Mouse (Mus musculus): Measurements from ENCODE around the gene Grk6. TPM values are rescaled to one million over a fixed set of nuclear protein-coding genes. Genes with fewer than 3 reads are reported as not detected.
"Not testable (repeated sequence)": the region's sequence is repeated elsewhere in the genome, so short reads cannot be mapped to it uniquely, and the experiment has no call there.

Grk6 gene
- polyA plus RNA-seq, 1 experiment from 2014 or later = 42.7 TPM

- 32% methylated on average over 51 of the region's 51 CpGs for WGBS
- no peaks in the 10 kb centered on the region for H3K36me3 ChIP-seq (replicated peaks; ENCODE audit: control insufficient read depth, insufficient read depth)
- no peak for ATAC-seq (ENCODE audit: low FRiP score)
These were observed 24.6 kb upstream of the Grk6 start for GRCm38 (mm10) chr13:55420018-55420932.

DNA sequence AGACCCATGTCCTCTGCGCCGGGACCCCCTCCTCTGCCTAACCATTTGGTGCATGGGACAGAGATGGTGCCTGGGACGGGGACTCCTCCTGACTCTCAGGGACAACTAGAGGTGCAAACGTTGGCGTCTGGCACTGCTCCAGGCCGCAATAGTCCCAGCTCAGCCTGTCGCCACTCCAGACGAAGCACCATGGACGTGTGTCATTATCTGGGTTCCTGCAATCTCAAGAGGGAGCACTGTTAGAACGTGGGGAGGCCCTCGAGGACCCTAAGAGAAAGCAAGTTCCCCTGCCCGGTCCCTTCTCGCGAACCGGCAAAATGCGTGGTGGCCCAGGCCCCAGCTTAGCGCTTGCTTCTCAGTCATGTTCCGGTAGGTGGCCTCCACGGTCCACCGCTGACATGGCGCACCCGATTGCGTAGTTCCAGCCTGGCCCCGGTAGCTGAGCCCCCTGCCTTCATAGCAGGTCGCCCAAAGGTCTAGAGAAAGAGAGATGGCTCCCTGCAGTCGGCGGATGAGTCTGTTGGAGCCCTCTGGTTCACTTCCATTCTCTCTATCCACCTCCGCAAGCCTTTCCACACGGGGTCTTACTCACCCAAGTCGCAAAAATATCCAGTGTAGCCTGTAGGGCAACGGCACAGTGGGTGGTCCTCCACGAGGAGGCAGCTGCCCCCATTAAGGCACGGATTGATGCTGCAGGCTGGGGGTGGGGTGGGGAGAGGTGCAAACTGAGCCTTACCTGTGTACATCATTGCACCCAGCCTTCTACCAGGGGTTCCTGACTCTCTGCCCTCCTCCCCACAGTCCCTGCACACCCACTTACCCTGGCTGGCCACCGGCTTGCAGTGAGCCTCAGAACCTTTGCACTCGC lies 23.7 kb upstream of the Grk6 start:
- Histone ChIP-seq H3K36me3 (replicated peaks; ENCODE audit: control insufficient read depth, insufficient read depth) (no peaks in the 10 kb centered on the region), H3K4me3 (replicated peaks; ENCODE audit: low read length) (peak overlapping the region; percentile 13), H3K4me1 (replicated peaks; ENCODE audit: control insufficient read depth, insufficient read depth, low read length) (peaks cover 6% of the 10 kb centered on the region; the same call in 1 of the 2 replicates), H3K9me3 (ENCODE audit: control insufficient read depth, low read length) (no peaks in the 10 kb centered on the region), H3K9ac (peak overlapping the region; percentile 35; the same call in 1 of the 2 replicates), H3K27ac (no peak overlapping the region), H3K27me3 (ENCODE audit: control insufficient read depth, insufficient read depth, low read length) (peaks cover 47% of the 10 kb centered on the region), H3K4me2 (replicated peaks) (peak overlapping the region; percentile 41)
- WGBS = 15% methylated on average over 35 of the region's 35 CpGs
- DNase-seq (ENCODE audit: low spot score) = peak; percentile 71
- peak; percentile 68; the same call in 1 of the 2 replicates for ATAC-seq (ENCODE audit: low FRiP score)

More at GRCm38 (mm10) chr13:55420018-55420932, 24.6 kb upstream of the Grk6 start:
- H3K4me3 ChIP-seq (replicated peaks; ENCODE audit: low read length) = no peak overlapping the region; the same call in 1 of the 2 replicates
- H3K27ac ChIP-seq = no peak overlapping the region
- peaks cover 47% of the 10 kb centered on the region for H3K27me3 ChIP-seq (ENCODE audit: control insufficient read depth, insufficient read depth, low read length)
- H3K4me1 ChIP-seq (replicated peaks; ENCODE audit: control insufficient read depth, insufficient read depth, low read length) = peaks cover 6% of the 10 kb centered on the region; the same call in 1 of the 2 replicates
- no peaks in the 10 kb centered on the region for H3K9me3 ChIP-seq (ENCODE audit: control insufficient read depth, low read length)
- DNase-seq (ENCODE audit: low spot score) = no peak
- no peak overlapping the region for H3K9ac ChIP-seq
- peak overlapping the region; percentile 41 for H3K4me2 ChIP-seq (replicated peaks)

DNA sequence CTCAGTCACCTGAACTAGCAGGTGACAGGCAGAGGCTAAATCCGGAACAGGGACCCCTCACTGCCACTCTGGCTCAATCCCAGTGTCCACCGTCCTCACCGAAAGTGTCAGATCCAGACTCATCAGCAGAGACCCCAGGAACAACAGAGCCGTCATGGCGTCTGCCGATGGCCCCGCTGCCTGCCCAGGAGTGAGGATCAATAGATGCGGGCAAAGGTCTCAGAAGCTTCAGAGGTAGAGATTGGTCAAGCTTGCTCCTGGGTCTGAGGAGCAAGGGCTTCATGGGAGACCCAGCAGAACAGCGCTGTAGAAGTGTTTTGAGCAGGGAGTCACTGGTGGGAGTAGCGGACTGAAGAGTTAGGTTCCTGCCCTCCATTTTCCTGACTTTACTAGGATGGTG lies 18.3 kb upstream of the Grk6 start, which contains the start of gene F12:
TSS of gene F12 (minus strand) at position 181 of the 400 bp plus-strand sequence.
- Histone ChIP-seq H3K27ac (no peak within 1 kb of the TSS), H3K36me3 (replicated peaks; ENCODE audit: control insufficient read depth, insufficient read depth) (no peaks in the 10 kb centered on the region), H3K9ac (no peak within 1 kb of the TSS), H3K4me2 (replicated peaks) (no peak within 1 kb of the TSS), H3K4me3 (replicated peaks; ENCODE audit: low read length) (no peak within 1 kb of the TSS), H3K27me3 (ENCODE audit: control insufficient read depth, insufficient read depth, low read length) (peaks cover 7% of the 10 kb centered on the region; the same call in 1 of the 2 replicates), H3K9me3 (ENCODE audit: control insufficient read depth, low read length) (no peaks in the 10 kb centered on the region), H3K4me1 (replicated peaks; ENCODE audit: control insufficient read depth, insufficient read depth, low read length) (no peaks in the 10 kb centered on the region)
- DNase-seq (ENCODE audit: low spot score) (no peak), ATAC-seq (ENCODE audit: low FRiP score) (no peak)
- WGBS = 91% methylated on average over 10 of the region's 10 CpGs

DNA sequence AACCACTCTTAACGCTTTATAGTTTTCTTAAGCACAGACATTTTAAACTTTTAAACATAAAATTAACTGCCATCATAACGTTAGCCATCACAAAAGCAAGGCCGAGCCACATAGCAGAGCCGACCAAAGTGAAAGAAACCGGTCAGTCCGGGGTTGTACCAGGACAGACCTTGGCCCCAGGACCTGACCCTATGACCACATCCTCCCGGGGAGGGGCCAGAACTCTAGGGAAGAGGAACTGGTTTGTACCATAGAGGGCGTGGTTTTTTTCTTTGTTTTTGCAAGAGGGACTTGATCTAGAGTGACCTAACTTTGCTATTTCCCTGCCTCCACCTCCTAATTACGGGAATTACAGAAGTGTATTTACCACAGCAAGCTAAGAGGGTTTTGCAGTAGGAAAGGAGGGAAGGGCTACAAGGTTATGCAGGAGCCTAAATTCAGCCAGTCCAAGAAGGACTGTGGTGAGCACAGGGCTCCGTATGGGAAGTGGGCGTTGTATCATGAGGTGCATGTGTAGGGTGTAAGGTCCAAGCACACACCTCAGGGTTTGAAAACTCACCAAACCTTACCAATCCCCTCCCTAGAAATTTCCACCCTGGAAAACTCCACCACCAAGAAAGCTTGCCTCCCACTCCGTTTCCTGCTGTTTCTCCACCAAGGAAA lies 15.5 kb upstream of the Grk6 start:
- no peaks in the 10 kb centered on the region for H3K4me1 ChIP-seq (replicated peaks; ENCODE audit: control insufficient read depth, insufficient read depth, low read length)
- DNase-seq (ENCODE audit: low spot score) = no peak
- H3K27me3 ChIP-seq (ENCODE audit: control insufficient read depth, insufficient read depth, low read length) = no peaks in the 10 kb centered on the region
- no peak overlapping the region for H3K4me2 ChIP-seq (replicated peaks)
- H3K9ac ChIP-seq = no peak overlapping the region
- no peak for ATAC-seq (ENCODE audit: low FRiP score)
- no peaks in the 10 kb centered on the region for H3K9me3 ChIP-seq (ENCODE audit: control insufficient read depth, low read length)
- no peaks in the 10 kb centered on the region for H3K36me3 ChIP-seq (replicated peaks; ENCODE audit: control insufficient read depth, insufficient read depth)
- H3K27ac ChIP-seq = no peak overlapping the region
- no peak overlapping the region for H3K4me3 ChIP-seq (replicated peaks; ENCODE audit: low read length)
- WGBS = 81% methylated on average over 12 of the region's 12 CpGs

DNA sequence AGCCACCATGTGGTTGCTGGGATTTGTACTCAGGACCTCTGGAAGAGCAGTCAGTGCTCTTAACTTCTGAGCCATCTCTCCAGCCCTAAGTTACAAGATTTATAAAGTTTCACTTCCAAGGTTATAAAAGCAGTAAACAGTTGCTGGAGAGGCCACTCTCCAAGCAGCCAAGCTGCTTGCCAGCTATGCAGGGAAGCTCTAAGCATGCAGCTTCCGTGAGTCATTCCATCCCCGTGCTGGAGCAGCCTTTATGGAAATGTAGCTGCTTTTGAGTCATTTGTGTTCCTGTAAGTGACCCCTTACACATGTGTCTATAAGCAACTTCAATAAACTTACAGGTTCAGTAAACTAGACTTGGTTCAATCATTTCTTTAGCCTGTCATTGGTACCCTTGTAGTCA lies 14.3 kb upstream of the Grk6 start:
- WGBS = 91% methylated on average over 2 of the region's 2 CpGs
- no peak overlapping the region for H3K4me3 ChIP-seq (replicated peaks; ENCODE audit: low read length)
- no peak overlapping the region for H3K4me2 ChIP-seq (replicated peaks)
- no peaks in the 10 kb centered on the region for H3K4me1 ChIP-seq (replicated peaks; ENCODE audit: control insufficient read depth, insufficient read depth, low read length)
- no peak overlapping the region for H3K27ac ChIP-seq
- H3K9ac ChIP-seq = no peak overlapping the region
- no peaks in the 10 kb centered on the region for H3K36me3 ChIP-seq (replicated peaks; ENCODE audit: control insufficient read depth, insufficient read depth)
- H3K27me3 ChIP-seq (ENCODE audit: control insufficient read depth, insufficient read depth, low read length) = no peaks in the 10 kb centered on the region
- H3K9me3 ChIP-seq (ENCODE audit: control insufficient read depth, low read length) = no peaks in the 10 kb centered on the region
- DNase-seq (ENCODE audit: low spot score) (no peak), ATAC-seq (ENCODE audit: low FRiP score) (no peak)

- ATAC-seq (ENCODE audit: low FRiP score) = no peak
- Histone ChIP-seq H3K27ac (no peak overlapping the region), H3K4me2 (replicated peaks) (no peak overlapping the region), H3K9ac (no peak overlapping the region), H3K4me1 (replicated peaks; ENCODE audit: control insufficient read depth, insufficient read depth, low read length) (no peaks in the 10 kb centered on the region), H3K27me3 (ENCODE audit: control insufficient read depth, insufficient read depth, low read length) (no peaks in the 10 kb centered on the region), H3K36me3 (replicated peaks; ENCODE audit: control insufficient read depth, insufficient read depth) (no peaks in the 10 kb centered on the region), H3K4me3 (replicated peaks; ENCODE audit: low read length) (no peak overlapping the region), H3K9me3 (ENCODE audit: control insufficient read depth, low read length) (no peaks in the 10 kb centered on the region)
- DNase-seq (ENCODE audit: low spot score) = no peak
- WGBS = 79% methylated on average over 10 of the region's 10 CpGs
These were observed 12.8 kb upstream of the Grk6 start for GRCm38 (mm10) chr13:55431889-55432685.

- not testable (repeated sequence) for ATAC-seq (ENCODE audit: low FRiP score); DNase-seq (ENCODE audit: low spot score); H3K4me3 ChIP-seq (replicated peaks; ENCODE audit: low read length); H3K4me2 ChIP-seq (replicated peaks); H3K36me3 ChIP-seq (replicated peaks; ENCODE audit: control insufficient read depth, insufficient read depth); H3K9me3 ChIP-seq (ENCODE audit: control insufficient read depth, low read length); H3K9ac ChIP-seq; H3K27ac ChIP-seq; H3K27me3 ChIP-seq (ENCODE audit: control insufficient read depth, insufficient read depth, low read length); H3K4me1 ChIP-seq (replicated peaks; ENCODE audit: control insufficient read depth, insufficient read depth, low read length)
- WGBS = 88% methylated on average over 14 of the region's 15 CpGs
These were observed 7.7 kb upstream of the Grk6 start for GRCm38 (mm10) chr13:55437111-55437629.

DNA sequence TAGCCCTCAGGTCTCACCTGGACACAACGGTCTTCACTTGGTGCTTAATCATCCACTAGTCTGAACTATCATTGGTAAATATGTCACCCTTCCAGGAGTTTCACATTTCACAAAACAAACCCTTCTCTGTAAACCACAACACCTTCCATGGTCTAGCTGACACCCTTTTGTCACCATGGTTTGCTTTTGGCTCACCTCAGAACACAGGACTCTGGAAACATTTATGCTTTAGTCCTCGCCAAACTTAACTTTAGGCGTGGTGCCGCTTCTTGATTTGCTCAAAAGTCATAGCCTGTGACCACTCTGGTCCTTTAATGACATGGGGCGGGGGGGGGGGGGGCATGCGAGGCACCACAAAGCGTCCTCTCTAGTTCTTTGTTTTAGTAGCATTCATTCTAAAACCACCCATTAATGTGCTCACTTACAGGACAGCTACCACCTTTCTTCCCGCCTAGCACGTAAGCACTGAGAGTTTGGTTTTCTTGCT lies 1.0 kb upstream of the Grk6 start:
- H3K4me3 ChIP-seq (replicated peaks; ENCODE audit: low read length) = peak overlapping the region; percentile 70
- peaks cover 18% of the 10 kb centered on the region for H3K4me1 ChIP-seq (replicated peaks; ENCODE audit: control insufficient read depth, insufficient read depth, low read length)
- H3K27ac ChIP-seq = peak overlapping the region; percentile 95
- H3K9me3 ChIP-seq (ENCODE audit: control insufficient read depth, low read length) = no peaks in the 10 kb centered on the region
- WGBS = 46% methylated on average over 9 of the region's 9 CpGs
- DNase-seq (ENCODE audit: low spot score) = no peak
- H3K36me3 ChIP-seq (replicated peaks; ENCODE audit: control insufficient read depth, insufficient read depth) = no peaks in the 10 kb centered on the region
- ATAC-seq (ENCODE audit: low FRiP score) = no peak
- peak overlapping the region; percentile 69 for H3K4me2 ChIP-seq (replicated peaks)
- peak overlapping the region; percentile 67 for H3K9ac ChIP-seq
- no peaks in the 10 kb centered on the region for H3K27me3 ChIP-seq (ENCODE audit: control insufficient read depth, insufficient read depth, low read length)
